Mouse (Mus musculus) lung, postnatal 0 days (tissue): ENCODE results near the gene Rnf169.

Experiments
- CTCF ChIP-seq: IDR thresholded peaks from 2 replicates; pipeline ENCODE4 v1.5.1; 2016; ENCODE audit warnings: antibody characterized with exemption, mild to moderate bottlenecking
- EP300 ChIP-seq: IDR thresholded peaks from 2 replicates; pipeline ENCODE4 v1.6.1; 2016; ENCODE audit warnings: antibody characterized with exemption, mild to moderate bottlenecking, control low read depth

DNA sequence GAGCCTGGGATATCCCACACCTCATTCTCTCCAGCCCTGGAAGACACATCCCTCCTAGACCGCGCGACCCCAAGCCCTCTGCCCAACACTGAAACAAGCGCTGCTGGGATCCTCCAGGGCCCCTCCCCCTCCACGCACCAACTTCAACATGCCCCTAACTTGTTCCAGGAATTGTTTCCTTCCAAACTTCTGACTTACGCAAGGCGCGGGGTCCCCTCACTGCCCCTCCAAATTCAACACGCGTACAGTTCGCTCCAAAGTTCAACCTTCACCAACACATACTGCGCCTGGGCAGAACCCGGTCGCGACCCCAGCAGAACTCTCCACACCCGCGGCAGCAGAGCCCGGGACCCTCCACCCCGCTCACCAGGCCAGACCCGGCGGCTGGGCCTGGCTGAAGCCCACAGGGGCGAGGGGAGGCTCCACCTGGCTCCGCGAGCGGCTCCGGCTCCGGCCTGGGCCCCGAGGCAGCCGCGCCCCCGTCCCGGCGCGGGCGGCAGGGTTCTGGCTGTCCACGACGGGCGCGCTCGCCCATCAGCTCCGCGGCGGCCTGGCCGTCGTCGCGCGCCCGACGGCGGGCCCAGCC lies 609 bp downstream of the Rnf169 start:
- TF ChIP-seq CTCF: no peak
- no peak for TF ChIP-seq EP300
